Mouse (Mus musculus): ENCODE measurements around the gene Ctnnd2.

Gene Ctnnd2

DNA sequence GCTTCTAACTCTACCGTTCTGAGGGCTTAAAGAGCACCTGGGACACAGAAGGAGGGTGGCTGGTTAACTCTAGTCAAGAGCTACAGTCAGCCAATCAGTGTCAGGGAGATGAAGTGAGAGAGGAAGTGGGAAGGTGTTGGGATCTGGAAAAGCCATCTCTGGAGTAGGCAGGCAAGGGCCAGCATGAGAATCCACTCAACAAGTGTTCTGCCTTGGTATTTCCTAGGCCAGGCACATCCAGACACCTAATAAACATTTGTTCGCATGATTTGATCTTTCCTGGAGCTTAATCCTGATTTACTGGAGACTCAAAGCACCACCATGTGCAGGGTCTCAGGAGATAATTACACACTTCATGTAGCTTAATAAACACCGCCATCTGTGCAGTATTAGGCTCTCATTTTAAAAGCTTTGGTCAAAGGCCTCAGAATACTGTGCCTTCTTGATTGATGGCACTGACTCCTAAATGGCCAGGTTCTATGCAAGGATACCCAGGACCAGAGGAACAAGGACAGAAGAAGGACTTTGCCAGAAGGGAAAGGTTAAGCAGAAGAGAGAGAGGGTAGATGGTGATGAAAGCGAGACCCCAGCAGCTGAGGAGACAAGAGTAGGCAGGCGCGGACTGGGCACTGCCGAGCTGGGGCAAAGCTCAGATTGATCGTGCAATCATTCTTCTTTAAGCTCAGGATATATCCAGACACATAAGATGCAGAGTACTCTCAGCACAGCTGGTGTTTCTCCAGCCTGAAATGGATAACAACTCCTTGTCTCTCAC is 833.8 kb downstream of the Ctnnd2 start:
- DNase-seq, result no peak

- DNase-seq, result no peak
Observed at GRCm38 (mm10) chr15:31006825-31007157, 834.4 kb downstream of the Ctnnd2 start.

- no peak for DNase-seq
Observed at GRCm38 (mm10) chr15:31008594-31008993, 836.2 kb downstream of the Ctnnd2 start.

DNA sequence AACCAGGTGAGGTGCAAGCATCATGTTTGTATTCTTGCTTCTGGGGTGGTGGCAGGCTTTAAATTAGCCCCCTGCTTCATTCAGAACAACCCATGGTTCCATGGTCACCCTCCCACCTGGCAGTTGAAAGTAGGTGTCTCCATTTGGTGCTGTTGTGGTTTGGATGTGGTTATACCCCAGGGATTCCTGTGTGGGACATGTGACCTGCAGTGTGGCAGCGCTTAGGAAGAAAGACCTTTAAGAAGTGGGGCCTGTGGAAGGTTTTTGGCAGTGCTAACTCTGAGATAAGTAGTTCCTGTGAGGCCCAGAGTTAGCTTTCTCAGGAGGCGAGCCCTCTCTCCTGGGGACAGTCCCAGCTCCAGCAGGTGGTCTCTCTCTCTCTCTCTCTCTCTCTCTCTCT is 848.4 kb downstream of the Ctnnd2 start:
- no peak for DNase-seq

DNA sequence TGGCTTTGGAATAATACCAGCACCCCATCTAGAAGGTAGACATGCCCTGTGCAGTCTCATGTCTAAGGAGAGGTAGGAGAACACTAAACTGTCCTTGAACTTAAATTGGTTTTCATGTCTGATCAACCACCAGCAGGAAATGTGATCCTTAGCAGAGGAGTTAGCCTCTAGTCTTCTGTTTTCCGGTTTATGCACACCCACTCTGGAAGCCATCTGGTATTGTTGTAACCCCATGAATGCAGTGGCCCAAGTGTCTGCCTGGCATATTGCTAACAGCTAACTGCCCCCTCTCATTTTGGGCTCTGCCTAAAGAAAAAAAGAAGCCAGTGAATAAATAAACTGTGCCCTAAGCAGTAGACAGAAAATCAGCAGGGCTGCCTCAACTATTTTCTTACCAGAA is 849.6 kb downstream of the Ctnnd2 start:
- peak; percentile 26 for DNase-seq

- no peak for DNase-seq
Observed at GRCm38 (mm10) chr15:31022497-31022896, 850.1 kb downstream of the Ctnnd2 start.

DNA sequence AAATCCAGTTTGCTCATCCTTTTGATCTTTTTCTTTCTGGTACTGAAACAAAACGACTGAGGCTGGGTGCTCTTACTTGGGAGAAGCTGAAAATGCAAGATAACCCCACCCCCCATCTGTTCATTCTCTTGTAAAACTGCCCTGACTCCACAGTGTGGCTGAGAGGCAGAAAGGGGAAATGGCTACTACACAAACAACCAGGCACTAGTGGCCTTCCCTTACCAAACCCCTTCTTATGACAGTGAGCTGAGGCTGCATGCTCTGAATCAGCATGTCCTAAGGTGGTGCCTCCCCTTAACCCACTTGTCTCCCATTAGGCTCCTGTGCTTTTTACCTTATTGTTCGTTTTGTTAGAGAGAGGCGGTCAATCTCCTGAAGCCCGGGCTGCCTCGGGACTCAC is 851.4 kb downstream of the Ctnnd2 start:
- no peak for DNase-seq

DNA sequence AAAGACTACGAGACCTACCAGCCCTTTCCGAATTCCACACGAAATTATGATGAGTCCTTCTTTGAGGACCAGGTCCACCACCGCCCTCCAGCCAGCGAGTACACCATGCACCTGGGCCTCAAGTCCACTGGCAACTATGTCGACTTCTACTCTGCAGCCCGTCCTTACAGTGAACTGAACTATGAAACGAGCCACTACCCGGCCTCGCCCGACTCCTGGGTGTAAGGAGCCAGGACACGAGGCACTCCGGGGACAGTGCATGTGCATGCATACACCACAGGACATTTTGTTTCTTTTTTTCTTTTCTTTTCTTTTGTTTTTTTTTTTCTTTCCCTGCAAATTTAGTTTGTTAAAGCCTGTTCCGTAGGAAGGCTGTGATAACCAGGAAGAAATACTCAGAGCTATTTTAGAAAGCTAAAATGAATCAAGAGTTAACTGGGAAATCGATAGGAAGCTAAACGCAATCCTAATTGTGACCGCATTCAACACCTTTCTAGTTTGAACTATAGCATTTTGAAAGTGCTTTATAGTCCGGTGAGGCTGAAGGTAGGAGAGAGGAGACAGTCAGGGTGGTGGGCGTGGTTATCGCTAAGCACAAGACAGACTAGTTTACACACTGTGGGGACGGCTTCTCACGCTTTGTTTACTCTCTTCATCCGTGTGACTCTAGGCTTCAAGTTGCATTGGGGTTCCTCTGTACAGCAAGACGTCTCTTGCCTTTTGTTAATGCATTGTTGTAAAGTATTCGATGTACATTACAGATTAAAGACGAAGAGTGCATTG is 855.2 kb downstream of the Ctnnd2 start:
- no peak for DNase-seq

DNA sequence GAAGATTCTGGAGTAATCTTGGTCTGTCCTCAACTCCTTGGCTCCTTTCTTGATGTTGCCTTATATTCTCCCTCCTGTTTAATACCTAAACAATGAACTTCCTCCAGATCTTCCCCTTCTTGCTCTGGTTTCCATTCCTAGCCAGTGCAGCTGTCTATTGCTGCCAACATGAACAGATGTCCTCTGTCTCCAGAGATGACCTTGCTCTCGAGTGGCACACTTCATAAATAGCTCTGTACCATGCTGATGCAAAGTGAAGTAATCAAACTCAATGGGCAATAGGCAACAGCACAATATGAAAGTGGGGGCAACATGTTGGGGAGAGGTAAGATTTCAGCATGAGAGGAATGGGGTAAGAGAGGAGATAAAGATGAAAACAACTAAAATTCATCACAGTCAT is 872.6 kb downstream of the Ctnnd2 start:
- DNase-seq, result no peak

DNA sequence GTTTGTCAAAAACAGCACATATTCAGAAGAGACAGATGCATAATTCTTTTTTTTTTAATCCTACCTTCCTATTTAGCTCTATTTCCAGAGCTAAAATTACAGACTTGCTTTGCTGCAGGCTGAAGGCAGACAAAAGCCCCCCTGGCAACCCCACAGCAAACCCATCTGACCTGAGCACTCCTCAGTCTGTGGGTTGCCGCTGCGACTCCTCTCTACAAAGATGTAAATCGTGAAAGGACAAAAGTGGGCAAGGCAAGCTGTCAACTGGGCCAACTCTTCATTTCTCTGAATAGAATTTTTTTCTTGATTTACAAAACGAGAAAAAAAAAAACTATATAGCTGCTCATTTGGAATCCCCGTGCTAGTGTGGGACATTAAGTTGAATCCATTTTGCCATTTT is 879.1 kb downstream of the Ctnnd2 start:
- DNase-seq, result no peak

GRCm38 (mm10) chr15:31056145-31056544 is 883.8 kb downstream of the Ctnnd2 start:
- no peak for DNase-seq

- DNase-seq, result no peak
Observed at GRCm38 (mm10) chr15:31058315-31058714, 885.9 kb downstream of the Ctnnd2 start.

GRCm38 (mm10) chr15:31063734-31064133 is 891.3 kb downstream of the Ctnnd2 start:
- DNase-seq, result no peak

- no peak for DNase-seq
Observed at GRCm38 (mm10) chr15:31068127-31068526, 895.7 kb downstream of the Ctnnd2 start.

- no peak for DNase-seq
Observed at GRCm38 (mm10) chr15:31070311-31070710, 897.9 kb downstream of the Ctnnd2 start.

Data from layer of hippocampus, adult 9-11 months (tissue).